8 mouse cellular contexts compared by ENCODE assay signal in genomic region chr17:80728062-80728858, GRCm38 (mm10). TPM values are rescaled to one million over a fixed set of nuclear protein-coding genes. Genes with fewer than 3 reads are reported as not detected.
DNase-seq lines count a peak whose midpoint lies in the region; ATAC-seq lines count a peak whose summit lies in the region.

Map4k3 (minus strand) TSS chr17:80728485.

- H3K9me3 ChIP-seq in hindbrain, embryonic 13.5 days = no peaks in the 10 kb centered on the region

- no peaks in the 10 kb centered on the region for H3K27me3 ChIP-seq in hindbrain, embryonic 13.5 days

- peak; percentile 96 for ATAC-seq in hindbrain, embryonic 13.5 days (ENCODE audit: low FRiP score)

- peak within 1 kb of the TSS; percentile 93 for H3K9ac ChIP-seq in hindbrain, embryonic 13.5 days

- H3K4me2 ChIP-seq in hindbrain, embryonic 13.5 days = peak within 1 kb of the TSS; percentile 84

- peak within 1 kb of the TSS; percentile 96 for H3K4me3 ChIP-seq in hindbrain, embryonic 13.5 days

- DNase-seq in MN1 (ENCODE audit: low spot score) = peak; percentile 82
- peak; percentile 89 for DNase-seq in cerebellum, adult 9-11 months
- peak; percentile 59 to 71 for DNase-seq in frontal cortex, postnatal 25 days (ENCODE audit: low spot score in 2 of 2)
- peak; percentile 51 for DNase-seq in left cerebral cortex, adult 11 months (ENCODE audit: low spot score)
- peak; percentile 97 for DNase-seq in lung, postnatal 36 days
- DNase-seq in retina, postnatal 1 day = peak; percentile 87
- DNase-seq in urinary bladder, adult 18-20 months (ENCODE audit: low spot score in 2 of 2) = peak; percentile 70 to 89

- H3K4me1 ChIP-seq in hindbrain, embryonic 13.5 days (replicated peaks) = peaks cover 43% of the 10 kb centered on the region

- peak within 1 kb of the TSS; percentile 96 for H3K27ac ChIP-seq in hindbrain, embryonic 13.5 days

- H3K36me3 ChIP-seq in hindbrain, embryonic 13.5 days = no peaks in the 10 kb centered on the region

- 1% methylated on average over 56 of the region's 64 CpGs for WGBS in hindbrain, embryonic 13.5 days

RNA-seq across cellular contexts. Expression of gene Map4k3, which starts in this region (rescaled TPM):
- 22.3 and 24.1 TPM in 2 replicates for polyA plus RNA-seq in hindbrain, embryonic 13.5 days (2015; fragmentation: Nextera tagmentation; extraction: Ambion mirVana)

Comparison
In these comparisons a context has a peak if more than half of its experiments do, and no peak if none do; other contexts are left out.
1. Peak in every context shown above with its lines: DNase-seq, ATAC-seq, H3K4me3 ChIP-seq and H3K27ac ChIP-seq.